Mouse (Mus musculus) monocyte, adult 5-6 weeks (primary cell): Measurements from ENCODE around the gene Vgll4. TPM values are rescaled to one million over a fixed set of nuclear protein-coding genes. Genes with fewer than 3 reads are reported as not detected.

Source experiments
- ATAC-seq: fragments of 153-309, 156-312 bp; replicated peaks from 2 replicates; pipeline ENCODE4 v1.8.0; 2017; ENCODE audit warnings: mild to moderate bottlenecking; ENCODE audit not compliant: low TSS enrichment, insufficient number of reproducible peaks, severe bottlenecking, poor library complexity, low FRiP score
- total RNA-seq: library from RNA; stranded (forward); fragments of 200-1000, 200-491, 200-594 nt; gene quantifications from 3 replicates; pipeline ENCODE4 v1.2.3, GENCODE M21; 2017

The Vgll4 gene
- total RNA-seq: 67.3 to 111 TPM (median 88.1 TPM) in 3 replicates

DNA sequence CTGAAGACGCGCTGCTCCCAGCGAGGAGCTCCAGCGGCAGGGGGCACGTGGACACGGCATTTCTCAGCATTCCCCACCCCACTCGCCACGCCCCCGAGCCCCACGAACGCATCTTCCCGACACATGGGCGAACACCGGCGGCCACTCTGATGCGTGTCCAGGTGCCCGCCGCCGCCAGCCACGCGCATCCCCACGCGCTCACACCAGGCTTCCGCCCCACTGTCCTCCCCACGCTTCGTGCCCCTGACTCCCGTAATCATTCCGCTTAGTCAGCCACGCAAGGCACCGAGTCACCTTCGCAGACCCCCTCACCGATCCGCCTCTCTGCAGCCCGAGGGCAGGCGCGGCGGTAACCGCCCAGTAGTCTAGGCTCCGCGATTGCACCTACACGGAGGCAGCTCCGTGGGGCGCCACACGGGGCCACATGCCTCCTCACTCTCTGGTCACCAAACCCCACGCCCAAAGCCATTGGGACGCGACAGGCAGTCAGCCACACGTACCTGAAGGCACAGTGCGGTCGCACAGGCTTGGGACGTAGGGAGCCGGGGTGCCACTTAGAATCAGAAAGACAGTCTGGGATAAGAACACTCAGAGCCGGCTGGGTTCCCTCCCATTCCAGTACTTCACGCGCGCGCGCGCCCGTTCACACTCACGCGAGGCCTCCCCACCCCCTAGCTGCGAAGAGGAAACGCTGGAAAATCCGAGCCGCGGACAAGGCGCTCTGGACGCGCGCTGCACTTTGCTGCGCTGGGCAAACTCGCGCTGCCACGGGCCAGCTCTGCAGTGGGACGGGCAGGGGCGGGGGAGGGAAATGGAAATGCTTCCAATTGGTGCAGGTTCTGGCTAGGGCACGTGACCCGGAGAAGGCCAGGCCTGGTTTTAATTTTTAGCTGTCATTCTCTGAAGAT, at the start of gene Vgll4:
Vgll4 (minus strand) TSS at position 782 of the 908 bp plus-strand sequence.
- ATAC-seq: peak; percentile 28; the same call in 1 of the 2 replicates

DNA sequence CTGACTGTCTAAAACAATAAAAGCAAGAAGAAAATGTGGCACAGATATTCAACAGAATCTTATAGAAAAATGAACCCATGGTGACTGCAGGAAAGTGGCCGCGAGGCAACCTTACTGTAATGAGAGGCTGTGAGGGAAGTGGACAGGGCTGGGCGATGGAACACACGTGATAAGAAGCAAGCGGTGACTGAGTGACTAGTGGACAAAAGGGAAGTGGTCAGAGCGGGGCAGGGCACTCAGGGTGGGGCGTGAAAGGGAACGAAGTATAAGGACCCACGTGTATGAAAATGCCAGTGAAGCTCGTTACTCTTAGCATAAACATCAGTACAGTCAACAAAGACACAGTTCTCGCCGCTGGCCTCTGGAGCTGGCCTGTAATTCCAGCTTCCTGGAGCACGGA, 45.7 kb upstream of the Vgll4 start:
- peak; percentile 99 for ATAC-seq

DNA sequence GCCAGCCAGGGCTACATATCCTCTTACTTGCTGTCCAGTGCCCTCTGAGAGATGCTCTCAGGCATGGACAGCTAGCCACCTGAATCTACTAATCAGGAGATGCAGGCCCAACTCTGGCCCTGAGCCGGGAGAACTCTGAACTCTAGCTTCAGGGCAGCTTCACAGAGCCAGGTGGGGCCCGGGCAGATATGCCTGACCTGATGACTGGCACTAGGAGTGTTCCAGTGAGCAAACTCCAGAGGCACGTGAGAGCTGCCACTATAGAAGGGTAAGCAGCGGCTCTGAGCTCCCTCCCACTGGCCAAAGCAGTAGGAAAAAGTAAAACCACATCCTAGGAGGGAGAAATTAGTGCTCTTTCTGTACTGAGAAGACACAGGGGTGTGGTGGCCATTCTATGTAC, 43.8 kb upstream of the Vgll4 start:
- ATAC-seq: no peak

DNA sequence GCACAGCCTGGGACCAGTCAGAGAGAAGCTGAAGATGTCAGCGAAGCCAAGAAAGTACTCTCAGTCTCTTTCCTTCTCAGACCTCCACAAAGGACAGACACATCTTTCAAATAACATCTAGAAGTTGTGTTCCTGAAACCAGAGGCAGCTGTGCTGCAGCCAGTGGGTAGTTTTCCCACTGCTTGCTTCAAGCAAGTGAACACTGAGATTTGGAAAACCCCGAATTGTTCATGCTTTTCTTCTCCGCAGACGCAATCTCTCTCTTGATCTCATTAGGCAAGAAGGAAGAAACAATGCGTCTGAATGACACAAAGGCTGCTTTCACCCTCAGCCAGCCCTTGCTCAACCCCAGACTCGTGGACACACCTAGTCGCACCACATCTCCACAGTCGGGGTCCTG, 42.0 kb upstream of the Vgll4 start:
- ATAC-seq: no peak

DNA sequence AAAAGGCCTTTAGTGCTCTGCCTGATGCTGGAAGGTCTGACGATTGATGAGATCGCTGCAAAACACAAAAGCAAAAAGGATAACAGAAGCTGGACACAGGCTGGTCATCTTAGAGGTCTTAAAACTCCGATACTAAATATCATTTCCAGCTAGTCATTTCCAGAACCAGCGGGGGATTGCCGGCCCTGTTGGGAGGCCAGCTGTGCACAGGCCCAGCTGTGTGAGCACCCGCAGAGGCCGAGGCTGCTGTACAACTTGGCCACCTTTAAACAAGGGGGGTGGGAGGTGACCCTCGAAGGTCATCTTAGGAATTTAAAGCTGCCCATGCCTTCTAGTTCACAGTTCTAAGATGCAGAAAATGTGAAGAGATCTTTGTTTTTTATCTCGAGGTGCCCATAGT, 41.0 kb upstream of the Vgll4 start:
- ATAC-seq: no peak

DNA sequence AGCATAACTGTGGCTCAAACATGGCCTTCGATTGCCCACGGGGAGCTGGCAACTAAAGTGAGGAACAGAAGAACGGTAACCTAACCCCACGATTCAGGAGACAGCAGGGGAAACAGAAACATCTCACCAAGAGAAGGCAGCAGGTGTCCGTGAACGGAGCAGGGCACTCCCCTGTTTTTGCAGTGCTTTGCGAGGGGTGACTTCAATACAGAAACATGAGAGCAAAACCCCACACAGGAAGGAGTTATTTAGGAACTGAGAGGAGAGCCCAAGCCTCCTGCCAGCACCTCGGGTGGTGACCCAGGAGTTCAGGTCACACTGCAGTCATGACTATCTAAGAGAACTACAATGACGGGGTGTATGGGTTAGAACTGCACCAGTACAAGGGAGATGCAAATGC, 40.5 kb upstream of the Vgll4 start:
- ATAC-seq: no peak

DNA sequence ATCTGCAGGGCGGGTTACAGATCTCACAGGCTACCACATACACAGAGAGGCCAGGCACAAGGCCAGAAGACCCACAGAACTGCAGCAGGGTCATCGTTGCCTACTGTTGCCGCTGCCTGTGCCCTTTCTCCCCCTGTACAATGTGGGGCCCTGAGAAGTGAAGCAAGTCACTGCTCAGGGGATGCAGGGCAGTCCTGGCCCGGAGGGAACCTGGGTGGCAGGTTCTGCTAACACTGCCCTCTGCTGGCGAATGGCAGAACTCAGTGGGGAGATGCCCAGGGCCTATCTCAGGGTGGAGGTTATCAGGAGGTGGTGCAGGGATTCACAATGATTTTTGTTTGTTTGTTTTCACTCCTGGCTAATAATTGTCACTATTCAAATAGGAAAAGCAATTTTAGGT, 37.9 kb upstream of the Vgll4 start:
- peak; percentile 82 for ATAC-seq

DNA sequence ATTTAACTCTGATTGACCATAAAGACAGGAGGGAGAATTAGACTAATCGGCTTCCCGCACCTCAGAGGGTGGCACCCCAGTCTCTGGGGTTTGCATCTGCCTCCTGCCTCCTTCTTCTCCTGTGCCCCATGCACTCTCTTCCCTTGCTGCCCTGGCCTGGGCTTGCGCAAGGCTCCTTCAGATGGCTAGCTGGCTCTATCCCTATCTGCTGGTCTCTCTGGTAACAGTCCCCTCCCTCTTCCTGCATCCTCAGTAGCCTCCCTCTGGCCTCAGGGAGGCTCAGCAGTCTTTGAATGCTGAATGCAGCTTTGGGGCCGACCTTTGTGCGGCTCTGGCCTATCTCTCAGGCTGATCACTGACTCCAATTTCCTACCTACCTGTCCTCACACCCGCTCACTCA, 37.2 kb upstream of the Vgll4 start:
- no peak for ATAC-seq

DNA sequence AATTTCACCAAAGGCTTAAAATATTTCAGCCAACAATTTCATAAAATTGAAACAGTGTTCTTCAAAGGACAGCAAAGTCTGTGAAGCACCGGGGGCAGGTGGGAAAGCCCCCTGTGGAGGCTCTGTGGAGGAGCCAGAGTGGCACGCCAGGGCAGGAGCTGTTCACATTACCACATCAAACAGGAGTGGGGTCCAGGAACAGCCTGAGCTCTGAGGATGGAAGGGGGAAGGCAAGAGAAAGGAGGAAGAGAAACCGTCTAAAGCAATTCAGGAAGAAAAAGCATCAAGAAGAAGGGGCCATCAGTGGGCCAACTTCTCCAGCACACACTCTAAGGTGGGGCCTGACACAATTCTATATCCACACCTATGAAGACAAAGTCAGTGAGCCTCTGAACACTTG, 36.3 kb upstream of the Vgll4 start:
- ATAC-seq: no peak

DNA sequence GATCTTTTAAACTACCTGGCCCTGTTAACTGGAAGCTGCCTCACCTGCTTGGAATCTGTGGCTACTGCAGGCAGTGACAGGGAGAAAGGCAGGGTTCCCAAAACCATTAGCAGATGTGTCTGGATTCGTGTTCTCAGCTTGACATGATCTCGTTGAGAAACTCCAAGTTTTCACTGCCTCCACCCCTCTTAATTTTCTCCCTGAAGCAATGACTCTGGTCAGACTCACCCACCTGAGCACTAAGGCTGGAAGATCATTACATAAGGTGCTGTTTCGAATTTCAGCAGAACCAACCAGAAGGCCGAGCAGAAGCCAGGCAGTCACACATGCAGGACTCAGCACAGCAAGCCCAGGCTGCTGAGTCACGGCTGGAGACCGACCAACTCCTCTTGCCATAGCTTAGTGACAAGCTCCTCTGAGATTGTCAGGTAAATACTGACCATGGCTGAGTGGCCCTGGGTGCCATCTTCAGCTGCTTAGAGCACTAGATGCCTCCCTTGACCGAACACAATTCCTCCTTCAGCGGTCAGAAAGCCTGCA, 35.6 kb upstream of the Vgll4 start:
- no peak for ATAC-seq

DNA sequence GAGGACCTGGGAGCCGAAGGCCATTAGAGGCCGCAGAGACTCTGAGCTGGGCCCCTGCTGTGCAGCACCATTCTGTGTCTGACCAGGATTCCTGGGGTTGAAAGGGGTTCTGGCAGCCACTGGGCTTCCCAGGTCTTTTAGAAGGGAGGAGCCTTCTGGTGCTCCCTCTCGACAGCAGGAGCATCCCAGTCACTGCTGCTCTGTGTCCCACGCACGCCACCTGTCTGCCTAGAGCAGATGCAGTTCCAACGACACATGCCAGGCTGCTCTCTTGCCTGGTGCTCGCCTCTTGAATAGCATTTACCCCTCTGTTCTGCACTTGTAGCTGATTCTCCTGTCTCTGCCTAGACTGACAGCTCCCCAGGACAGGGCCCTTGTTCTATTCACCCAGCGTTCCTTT, 34.8 kb upstream of the Vgll4 start:
- no peak for ATAC-seq

DNA sequence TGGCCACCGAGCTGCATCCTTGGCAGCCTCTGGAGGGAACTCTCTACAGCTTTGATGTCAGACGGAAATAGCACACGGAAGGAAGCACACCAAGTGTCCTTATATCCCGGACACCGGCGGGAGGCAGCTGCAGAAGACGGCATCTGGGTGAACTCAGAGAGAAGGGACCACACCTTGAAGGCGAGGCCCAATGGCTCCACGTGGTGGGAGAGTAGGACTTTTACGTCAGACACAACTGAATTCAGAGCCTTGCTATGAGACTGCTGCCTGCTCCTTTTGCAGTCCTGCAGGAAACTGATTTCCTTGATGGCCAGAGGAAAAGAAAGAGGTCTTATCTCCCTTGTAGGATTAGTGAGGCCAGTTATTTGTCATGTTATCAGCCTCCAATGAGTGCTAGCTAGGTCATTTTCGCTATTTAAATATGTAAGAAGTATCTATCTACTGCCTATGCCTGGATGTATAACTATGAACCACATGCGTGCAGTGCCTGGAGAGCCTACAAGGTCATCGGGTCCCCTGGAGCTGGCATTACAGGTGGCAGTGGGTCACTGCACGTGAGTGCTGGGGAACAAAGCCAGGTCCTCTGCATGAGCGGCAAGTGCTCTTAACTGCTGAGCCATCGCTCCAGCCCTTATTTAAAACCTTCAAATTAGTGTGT, 28.7 kb upstream of the Vgll4 start:
- no peak for ATAC-seq

DNA sequence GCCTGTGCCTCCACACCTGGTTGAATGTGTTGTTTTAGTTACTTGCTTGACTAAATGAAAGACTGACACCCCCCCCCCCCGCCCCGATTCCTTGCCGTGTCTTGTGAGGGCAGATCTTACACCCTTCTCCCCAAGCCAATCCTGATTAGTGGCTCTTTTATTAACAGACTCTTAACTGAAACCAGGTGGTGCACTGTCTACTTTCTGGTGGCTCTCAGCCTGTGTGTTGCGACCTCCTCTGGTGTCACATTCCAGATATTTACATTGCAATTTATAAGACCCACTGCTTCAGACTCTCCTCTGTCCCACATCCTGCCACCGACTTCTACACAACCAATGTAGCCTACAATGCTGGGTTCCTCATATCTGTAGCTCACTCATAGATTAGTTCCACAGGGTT, 27.7 kb upstream of the Vgll4 start:
- no peak for ATAC-seq

DNA sequence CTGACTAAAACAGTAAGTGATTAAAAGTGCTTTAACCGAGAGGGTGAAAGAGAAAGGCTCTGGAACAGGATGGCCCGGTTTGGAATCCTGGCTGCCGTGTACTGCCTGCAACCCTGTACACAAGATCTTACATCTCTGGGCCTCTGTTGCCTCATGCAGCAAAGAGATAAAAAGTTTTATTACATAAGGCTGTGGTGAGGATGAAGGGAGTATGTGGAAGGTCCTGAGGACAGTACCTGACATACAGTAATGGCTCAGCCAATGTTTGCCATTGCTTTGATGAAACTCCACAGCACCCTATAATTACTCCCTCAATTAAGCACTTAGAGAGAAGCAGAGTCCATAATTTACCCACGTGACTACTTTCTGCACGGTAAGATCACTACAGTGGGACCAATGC, 27.1 kb upstream of the Vgll4 start:
- no peak for ATAC-seq

DNA sequence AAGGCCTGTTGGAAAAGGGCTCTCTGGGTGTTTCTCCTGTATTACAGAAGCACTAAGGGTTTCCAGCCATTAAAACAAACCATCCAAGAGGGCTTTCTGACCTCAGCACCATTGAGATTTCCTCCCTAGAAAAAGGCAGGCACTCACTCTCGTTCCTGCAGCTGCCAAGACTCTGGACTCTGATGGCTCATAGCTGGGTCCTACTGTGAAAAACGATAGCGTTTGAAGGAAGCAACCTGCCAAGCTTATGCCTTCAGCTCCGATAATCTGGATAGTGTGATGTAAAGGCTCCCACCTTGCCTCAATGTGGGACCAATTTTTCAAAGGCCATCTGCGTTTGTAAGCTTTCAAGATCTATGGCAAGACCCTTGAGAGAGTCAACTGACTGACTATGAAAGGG, 24.3 kb upstream of the Vgll4 start:
- no peak for ATAC-seq

DNA sequence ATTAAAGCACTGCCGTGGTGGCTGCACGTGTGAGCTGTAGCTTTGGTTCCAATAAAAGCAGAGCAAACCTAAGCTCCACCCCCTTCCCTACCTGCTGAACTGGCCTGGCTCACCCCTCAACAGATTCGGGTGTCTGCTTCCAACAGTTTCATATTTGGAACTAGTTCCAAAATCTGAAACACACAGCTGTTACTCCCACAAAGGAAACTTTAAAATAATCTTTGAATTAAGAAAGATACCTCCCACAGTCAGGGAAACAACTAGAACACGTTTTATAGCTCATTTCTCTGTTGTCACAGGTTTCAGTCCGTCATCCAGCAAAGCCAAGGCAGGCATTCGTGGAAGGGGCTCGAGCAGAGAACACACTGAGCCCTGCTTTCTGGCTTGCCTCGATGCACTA, 23.9 kb upstream of the Vgll4 start:
- no peak for ATAC-seq

DNA sequence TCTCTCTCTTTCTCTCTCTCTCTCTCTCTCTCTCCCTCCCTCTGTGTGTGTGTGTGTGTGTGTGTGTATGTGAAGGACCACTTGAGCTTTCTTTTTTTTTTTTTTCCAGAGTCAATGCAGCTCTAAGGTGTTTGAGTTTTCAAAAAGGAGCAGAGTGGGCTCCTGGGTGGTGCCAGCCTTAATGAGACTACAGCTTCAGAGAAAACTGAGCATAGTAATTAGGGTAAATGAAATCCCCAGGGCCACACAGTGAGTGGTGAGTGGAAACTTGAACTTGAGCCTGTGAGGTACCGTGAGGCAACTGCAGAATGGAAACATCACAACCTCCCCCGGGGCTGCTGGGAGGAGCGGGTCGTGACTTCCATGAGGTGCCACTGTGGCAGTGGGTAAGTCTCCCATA, 22.1 kb upstream of the Vgll4 start:
- ATAC-seq: no peak

DNA sequence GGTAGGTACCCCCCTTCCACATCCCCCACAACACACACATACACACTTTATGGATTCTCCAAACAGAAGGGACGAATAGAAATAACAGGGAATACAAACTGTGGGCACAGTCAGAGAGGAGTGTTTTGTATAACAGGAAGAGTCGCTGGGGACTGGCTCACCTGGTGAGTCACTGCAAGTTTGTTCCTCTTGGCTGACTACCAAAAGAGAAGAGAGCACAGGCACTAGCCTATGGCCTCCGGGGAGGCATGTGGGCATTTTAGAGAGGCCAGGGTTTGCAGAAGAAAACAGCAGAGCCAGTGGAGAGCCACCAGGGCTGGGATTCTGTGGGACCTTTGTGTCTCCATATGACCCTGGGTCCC, 18.8 kb upstream of the Vgll4 start:
- ATAC-seq: 0 out of 2 replicates have a peak, but pooled peaks have one; percentile 40

DNA sequence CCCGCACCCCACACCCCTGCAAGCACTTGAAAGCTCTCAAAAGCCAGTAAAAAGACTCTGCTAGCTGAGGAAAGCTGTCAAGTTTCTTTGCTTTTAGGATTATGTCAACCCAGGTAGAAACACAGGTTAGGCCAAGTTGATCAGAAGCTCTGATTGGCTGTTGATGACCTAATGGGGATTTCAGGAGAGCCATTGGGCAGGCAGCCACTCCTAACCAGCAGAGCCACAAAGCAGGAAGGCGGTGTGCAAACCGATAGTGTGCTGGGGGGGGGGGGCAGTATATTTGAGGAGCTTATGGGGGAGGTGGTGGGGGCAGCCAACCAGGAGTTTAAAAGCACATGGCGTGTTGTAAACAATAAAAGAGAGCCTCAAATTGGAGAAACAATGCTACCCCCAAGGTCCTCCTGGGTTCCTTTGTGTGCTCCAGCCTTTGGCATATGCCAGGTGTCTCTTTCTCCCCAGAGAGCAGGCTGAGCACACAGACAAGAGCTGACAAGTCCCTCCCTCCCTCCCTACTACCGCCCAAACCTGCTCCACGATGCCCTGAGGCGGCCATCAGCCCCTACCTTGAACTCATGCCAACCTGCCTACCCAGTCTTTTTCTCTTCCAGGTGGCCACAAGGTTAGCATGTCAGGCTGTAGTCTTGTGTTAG, 18.3 kb upstream of the Vgll4 start:
- no peak for ATAC-seq

DNA sequence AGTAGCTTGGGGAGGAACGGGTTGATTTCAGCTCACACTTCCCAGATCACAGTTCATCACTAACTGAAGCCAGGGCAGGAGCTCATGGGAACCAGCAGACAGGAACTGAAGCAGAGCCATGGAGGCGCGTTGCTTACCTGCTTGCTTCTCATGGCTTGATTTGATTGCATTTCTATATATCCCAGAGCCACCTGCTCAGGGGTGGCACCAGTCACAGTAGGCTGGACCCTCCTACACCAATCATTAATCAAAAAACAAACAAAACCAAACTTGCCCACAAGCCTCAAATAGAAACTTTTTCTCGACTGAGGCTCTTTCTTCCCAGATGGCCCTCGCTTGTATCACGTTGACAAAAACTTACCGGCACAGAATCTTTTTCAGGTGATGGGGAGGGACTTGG, 12.9 kb upstream of the Vgll4 start:
- ATAC-seq: no peak
